Mouse (Mus musculus): ENCODE measurements around the gene Ces3b. TPM values are rescaled to one million over a fixed set of nuclear protein-coding genes. Genes with fewer than 3 reads are reported as not detected.
"Not testable (repeated sequence)": the region's sequence is repeated elsewhere in the genome, so short reads cannot be mapped to it uniquely, and the experiment has no call there.

The Ces3b gene
- not detected for total RNA-seq (2021)
- long read RNA-seq, experiment 1: 0 reads
- long read RNA-seq, experiment 2: 0 reads

GRCm38 (mm10) chr8:105083449-105084050, at the start of gene Ces3b:
TSS of gene Ces3b (plus strand) at chr8:105083753.
- no peak for DNase-seq

- DNase-seq: no peak
Measured at GRCm38 (mm10) chr8:105043510-105043909, 40.0 kb upstream of the Ces3b start.

- no peak for DNase-seq
Measured at GRCm38 (mm10) chr8:105045824-105046401, 37.6 kb upstream of the Ces3b start.

- no peak for DNase-seq
Measured at GRCm38 (mm10) chr8:105048371-105048854, 35.1 kb upstream of the Ces3b start, which contains the start of gene Ces3a. TSS of gene Ces3a (plus strand) at chr8:105048601.

- DNase-seq: no peak
Measured at GRCm38 (mm10) chr8:105056211-105056610, 27.3 kb upstream of the Ces3b start.

- DNase-seq: no peak
Measured at GRCm38 (mm10) chr8:105060056-105060455, 23.5 kb upstream of the Ces3b start.

- DNase-seq: no peak
Measured at GRCm38 (mm10) chr8:105066761-105067160, 16.8 kb upstream of the Ces3b start.

- DNase-seq: not testable (repeated sequence)
Measured at GRCm38 (mm10) chr8:105067905-105068304, 15.6 kb upstream of the Ces3b start.

- no peak for DNase-seq
Measured at GRCm38 (mm10) chr8:105068971-105069370, 14.6 kb upstream of the Ces3b start.

- DNase-seq: no peak
Measured at GRCm38 (mm10) chr8:105076601-105077000, 7.0 kb upstream of the Ces3b start.

- no peak for DNase-seq
Measured at GRCm38 (mm10) chr8:105077071-105077470, 6.5 kb upstream of the Ces3b start.

GRCm38 (mm10) chr8:105078591-105078990, 5.0 kb upstream of the Ces3b start:
- DNase-seq: no peak

- no peak for DNase-seq
Measured at GRCm38 (mm10) chr8:105080814-105081336, 2.7 kb upstream of the Ces3b start.

- not testable (repeated sequence) for DNase-seq
Measured at GRCm38 (mm10) chr8:105088166-105088565, 4.6 kb downstream of the Ces3b start.

GRCm38 (mm10) chr8:105088581-105088980, 5.0 kb downstream of the Ces3b start:
- DNase-seq: no peak

GRCm38 (mm10) chr8:105093992-105094391, 10.4 kb downstream of the Ces3b start:
- DNase-seq: no peak

- not testable (repeated sequence) for DNase-seq
Measured at GRCm38 (mm10) chr8:105102101-105102785, 18.7 kb downstream of the Ces3b start.

- not testable (repeated sequence) for DNase-seq
Measured at GRCm38 (mm10) chr8:105103701-105104100, 20.1 kb downstream of the Ces3b start.

- DNase-seq: no peak
Measured at GRCm38 (mm10) chr8:105104220-105104619, 20.7 kb downstream of the Ces3b start.

GRCm38 (mm10) chr8:105129864-105130263, 46.3 kb downstream of the Ces3b start:
- no peak for DNase-seq

- no peak for DNase-seq
Measured at GRCm38 (mm10) chr8:105131509-105131908, 48.0 kb downstream of the Ces3b start, which contains the start of gene Ces4a. TSS of gene Ces4a (plus strand) at chr8:105131800.

- peak; percentile 39 for DNase-seq
Measured at GRCm38 (mm10) chr8:105138423-105138822, 54.9 kb downstream of the Ces3b start.

- DNase-seq: no peak
Measured at GRCm38 (mm10) chr8:105142395-105142794, 58.8 kb downstream of the Ces3b start.

All from gastrocnemius, postnatal 25 days (tissue).